Mouse (Mus musculus) gastrocnemius, adult 2 months (tissue): ENCODE measurements at regions not wholly inside any gene's neighbourhood (a gene's known extent, or its start where the extent isn't known, plus 50 kb on each side); places are given as distances from the start of the nearest gene placed in this dataset.

Source experiments
- DNase-seq: peaks from one replicate; pipeline ENCODE4 v3.0.0; 2022
- H3K27ac ChIP-seq: fragments of 200-600 bp; 2 replicates; pipeline ENCODE4 v1.8.1; 2022; ENCODE audit warnings: mild to moderate bottlenecking
- H3K4me3 ChIP-seq: fragments of 200-600 bp; 2 replicates; pipeline ENCODE4 v1.8.1; 2022; ENCODE audit warnings: mild to moderate bottlenecking, moderate library complexity
- CTCF ChIP-seq: fragments of 200-600 bp; IDR thresholded peaks from 2 replicates; pipeline ENCODE4 v1.8.1; 2022; ENCODE audit warnings: antibody characterized with exemption, mild to moderate bottlenecking, moderate library complexity
- intact Hi-C: fragments of 180-260 bp; cut with DNase I; formaldehyde crosslinking; loops from one replicate; pipeline ENCODE4 v1.15.1; 2025

DNA sequence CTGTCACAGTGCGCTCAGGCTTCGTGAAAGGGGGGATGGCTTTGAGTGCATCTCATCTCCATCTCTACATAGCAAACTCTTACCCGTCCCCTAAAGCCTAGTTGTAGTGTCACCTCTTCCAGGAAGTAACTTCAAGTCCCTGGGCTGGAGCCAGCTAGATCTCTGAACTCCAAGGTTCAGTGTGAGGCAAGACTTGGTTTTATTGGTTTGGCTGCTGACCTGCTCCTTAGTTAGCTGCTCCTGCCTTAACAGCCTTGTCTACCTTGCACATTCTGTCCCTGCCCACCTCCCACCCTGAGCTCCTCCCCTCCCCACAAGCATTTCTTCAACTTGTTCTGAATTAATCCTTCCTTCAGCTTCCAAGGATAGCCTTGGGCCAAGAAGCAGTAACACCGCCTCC lies 70.4 kb upstream of the Cpeb4 start:
- Histone ChIP-seq H3K27ac (no peak overlapping the region), H3K4me3 (no peak overlapping the region)
- TF ChIP-seq CTCF, result no peak
- DNase-seq, result no peak
- intact Hi-C loops, result no loop called here

DNA sequence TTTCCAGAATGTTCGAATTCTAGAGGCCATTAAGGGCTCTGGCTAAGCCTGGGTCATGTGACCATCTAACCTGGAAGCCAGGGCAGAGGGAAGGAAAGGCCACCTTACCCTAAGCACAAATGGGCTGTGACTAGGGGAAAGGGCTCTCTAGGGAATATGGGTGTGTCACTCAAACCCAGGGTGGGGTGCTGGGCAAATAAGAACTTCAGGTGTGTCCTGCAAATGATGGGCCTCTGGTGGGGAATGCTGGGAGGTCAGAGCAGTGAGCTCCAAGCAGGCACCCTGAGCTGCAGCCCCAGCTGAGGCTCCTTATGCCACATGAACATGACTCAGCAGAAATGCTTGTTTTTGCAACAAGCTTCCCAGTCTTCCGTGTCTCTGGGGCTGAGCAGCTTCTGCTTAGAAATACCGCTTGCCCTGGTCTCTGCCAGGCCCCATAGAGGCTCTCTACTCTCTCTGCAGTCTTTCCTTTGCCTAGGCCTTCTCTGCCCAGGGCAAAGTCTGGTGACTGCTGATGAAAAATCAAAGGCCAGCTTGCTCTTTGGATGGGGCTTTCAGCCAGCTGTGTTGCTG lies 68.6 kb upstream of the Cpeb4 start:
- Histone ChIP-seq H3K27ac (peak overlapping the region; percentile 73), H3K4me3 (no peak overlapping the region)
- intact Hi-C loops, result no loop called here

GRCm38 (mm10) chr11:31804518-31804917 lies 67.5 kb upstream of the Cpeb4 start:
- intact Hi-C loops, result loop anchor here (2.0 kb wide), 1 partner anchor 16 kb away; no protein-coding TSS in a partner anchor

More for the DNA sequence above, 68.6 kb upstream of the Cpeb4 start:
- TF ChIP-seq CTCF, result no peak
- DNase-seq, result peak; percentile 45

GRCm38 (mm10) chr11:31807461-31808215 lies 64.4 kb upstream of the Cpeb4 start:
- Histone ChIP-seq H3K27ac (peak overlapping the region; percentile 82), H3K4me3 (peak overlapping the region; percentile 9)
- intact Hi-C loops, result no loop called here
- no peak for TF ChIP-seq CTCF
- peak; percentile 62 for DNase-seq

More at GRCm38 (mm10) chr11:31804518-31804917, 67.5 kb upstream of the Cpeb4 start:
- no peak for TF ChIP-seq CTCF
- no peak overlapping the region for H3K4me3 ChIP-seq
- no peak for DNase-seq
- H3K27ac ChIP-seq, result peak overlapping the region; percentile 73

- intact Hi-C loops, result no loop called here
- no peak for TF ChIP-seq CTCF
- Histone ChIP-seq H3K4me3 (peak overlapping the region; percentile 9), H3K27ac (peak overlapping the region; percentile 82)
- no peak for DNase-seq
Measured at GRCm38 (mm10) chr11:31808216-31808838, 63.7 kb upstream of the Cpeb4 start.

GRCm38 (mm10) chr11:31810011-31810786 lies 61.8 kb upstream of the Cpeb4 start:
- H3K27ac ChIP-seq, result peak overlapping the region; percentile 17; the same call in 1 of the 2 replicates
- intact Hi-C loops, result no loop called here
- no peak for DNase-seq
- no peak overlapping the region for H3K4me3 ChIP-seq
- TF ChIP-seq CTCF, result no peak

DNA sequence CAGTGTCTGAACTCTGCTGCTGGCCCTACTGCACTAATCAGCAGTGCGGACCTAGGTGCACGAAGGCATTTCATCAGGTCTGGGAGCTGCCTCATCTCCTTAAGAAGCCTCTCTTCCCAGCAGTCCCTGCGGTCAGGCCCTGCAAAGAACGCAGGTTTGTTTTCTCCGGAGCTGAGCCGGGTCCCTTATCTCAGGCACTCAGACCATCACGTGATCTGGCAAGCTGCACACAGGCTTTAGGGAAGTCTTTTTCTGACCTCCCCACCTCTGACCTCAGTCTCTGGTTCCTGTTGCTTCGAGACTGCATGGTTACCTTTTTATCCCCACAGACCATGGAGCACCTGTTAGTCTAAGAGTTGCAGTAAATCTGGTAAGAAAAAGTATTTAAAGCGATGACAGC lies 59.8 kb upstream of the Cpeb4 start:
- DNase-seq, result no peak
- intact Hi-C loops, result no loop called here
- Histone ChIP-seq H3K27ac (no peak overlapping the region), H3K4me3 (no peak overlapping the region)
- TF ChIP-seq CTCF, result no peak

GRCm38 (mm10) chr11:31814616-31815015 lies 57.4 kb upstream of the Cpeb4 start:
- no peak overlapping the region for H3K4me3 ChIP-seq
- no peak for DNase-seq
- H3K27ac ChIP-seq, result no peak overlapping the region
- TF ChIP-seq CTCF, result no peak
- intact Hi-C loops, result no loop called here

DNA sequence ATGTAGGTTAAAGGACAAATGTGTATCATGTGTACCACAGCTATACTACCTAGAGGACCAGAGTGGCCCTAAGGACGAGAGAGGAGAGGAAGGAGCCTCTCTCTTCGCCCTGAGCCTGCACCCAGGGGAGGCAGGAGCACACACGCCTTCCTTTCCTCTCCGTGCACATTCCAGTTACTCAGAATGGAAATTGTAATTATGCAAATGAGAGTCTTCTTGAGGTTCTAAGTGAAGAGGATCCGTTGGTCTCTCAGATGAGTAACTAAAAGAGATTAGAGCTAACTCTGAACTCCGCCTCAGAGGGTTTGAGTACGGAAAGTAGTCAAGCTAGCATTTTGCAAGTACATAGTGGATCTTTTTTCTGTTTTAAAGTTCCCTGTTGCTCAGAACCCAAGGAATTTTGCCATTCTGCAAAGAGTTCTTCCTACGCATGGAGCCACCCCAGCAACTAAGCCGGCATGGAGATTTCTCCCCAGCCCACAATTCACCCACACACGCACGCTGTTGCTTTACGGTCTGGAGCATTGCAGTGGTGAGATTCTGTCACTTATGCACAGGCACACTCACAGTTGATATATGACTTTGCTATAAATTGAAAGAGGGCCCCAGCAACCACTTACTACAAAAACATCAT lies 56.0 kb upstream of the Cpeb4 start:
- Histone ChIP-seq H3K27ac (no peak overlapping the region), H3K4me3 (no peak overlapping the region)
- no peak for TF ChIP-seq CTCF
- intact Hi-C loops, result no loop called here
- no peak for DNase-seq

- no peak for TF ChIP-seq CTCF
- Histone ChIP-seq H3K27ac (no peak overlapping the region), H3K4me3 (no peak overlapping the region)
- DNase-seq, result no peak
- intact Hi-C loops, result no loop called here
Measured at GRCm38 (mm10) chr11:31818032-31818431, 54.0 kb upstream of the Cpeb4 start.

- DNase-seq, result no peak
- no peak for TF ChIP-seq CTCF
- intact Hi-C loops, result loop anchor here (2.0 kb wide), 1 partner anchor 15 kb away; no protein-coding TSS in a partner anchor
- H3K27ac ChIP-seq, result no peak overlapping the region
- no peak overlapping the region for H3K4me3 ChIP-seq
Measured at GRCm38 (mm10) chr11:31819964-31820363, 52.0 kb upstream of the Cpeb4 start.
